11 mouse cellular contexts compared by ENCODE assay signal in genomic region chr1:89089821-89090600, GRCm38 (mm10). TPM values are rescaled to one million over a fixed set of nuclear protein-coding genes. Genes with fewer than 3 reads are reported as not detected.
DNase-seq lines count a peak whose midpoint lies in the region; ATAC-seq and TF ChIP-seq lines count a peak whose summit lies in the region.
"Had no signal": no experiment of that assay in that cellular context is flagged by ENCODE, and none has a peak within 500 bp of the region (broad histone marks: within the 10 kb centered on the region; RNA-seq: fewer than 3 reads in every experiment).

No protein-coding gene starts in this region.

- H3K4me2 ChIP-seq in intestine, embryonic 15.5 days (replicated peaks), result no peak overlapping the region
- H3K4me2 ChIP-seq in intestine, postnatal 0 days (replicated peaks; ENCODE audit: low read depth), result no peak overlapping the region
- H3K4me2 ChIP-seq in heart, postnatal 0 days (ENCODE audit: low read depth, low read length), result no peak overlapping the region; the same call in 1 of the 2 replicates

- no peak overlapping the region for H3K9ac ChIP-seq in intestine, embryonic 15.5 days
- H3K9ac ChIP-seq in intestine, postnatal 0 days (ENCODE audit: low read depth, low read length), result no peak overlapping the region
- no peak overlapping the region for H3K9ac ChIP-seq in heart, postnatal 0 days (replicated peaks; ENCODE audit: low read depth, low read length)

- peak overlapping the region; percentile 9; the same call in 1 of the 2 replicates for H3K27ac ChIP-seq in intestine, embryonic 15.5 days
- H3K27ac ChIP-seq in intestine, postnatal 0 days (ENCODE audit: low read depth, low read length), result no peak overlapping the region
- peak overlapping the region; percentile 67 for H3K27ac ChIP-seq in heart, postnatal 0 days (ENCODE audit: low read depth)
- H3K27ac ChIP-seq in thymus, adult 2 months (ENCODE audit: control insufficient read depth, insufficient read depth, low read length), result peak overlapping the region; percentile 58

- TF ChIP-seq EP300 in heart, postnatal 0 days (IDR thresholded peaks at IDR 0.05; ENCODE audit: low read depth), result no peak

- TF ChIP-seq CTCF in intestine, postnatal 0 days (IDR thresholded peaks at IDR 0.05; ENCODE audit: low read depth), result no peak
- no peak for TF ChIP-seq CTCF in heart, postnatal 0 days (IDR thresholded peaks at IDR 0.05; ENCODE audit: low read depth)
- TF ChIP-seq CTCF in thymus, adult 2 months (IDR thresholded peaks at IDR 0.05; ENCODE audit: borderline replicate concordance, control insufficient read depth, extremely low read depth, insufficient read depth, low read length, poor library complexity), result no peak

- no peaks in the 10 kb centered on the region for H3K27me3 ChIP-seq in intestine, embryonic 15.5 days (replicated peaks)
- no peaks in the 10 kb centered on the region for H3K27me3 ChIP-seq in intestine, postnatal 0 days (replicated peaks; ENCODE audit: control insufficient read depth, insufficient read depth, low read length)
- no peaks in the 10 kb centered on the region for H3K27me3 ChIP-seq in heart, postnatal 0 days (ENCODE audit: control insufficient read depth, insufficient read depth, low read length)
- H3K27me3 ChIP-seq in thymus, adult 2 months (ENCODE audit: control insufficient read depth, insufficient read depth, low read length), result no peaks in the 10 kb centered on the region

- TF ChIP-seq POLR2A in thymus, adult 2 months (IDR thresholded peaks at IDR 0.05; ENCODE audit: control insufficient read depth, extremely low read depth, insufficient read depth, low read length, poor library complexity), result no peak

- no peaks in the 10 kb centered on the region for H3K9me3 ChIP-seq in intestine, embryonic 15.5 days
- no peaks in the 10 kb centered on the region for H3K9me3 ChIP-seq in intestine, postnatal 0 days (ENCODE audit: control insufficient read depth)
- H3K9me3 ChIP-seq in heart, postnatal 0 days (replicated peaks; ENCODE audit: control insufficient read depth, low read length), result no peaks in the 10 kb centered on the region

- no peaks in the 10 kb centered on the region for H3K36me3 ChIP-seq in intestine, embryonic 15.5 days
- no peaks in the 10 kb centered on the region for H3K36me3 ChIP-seq in intestine, postnatal 0 days (ENCODE audit: control insufficient read depth, insufficient read depth)
- no peaks in the 10 kb centered on the region for H3K36me3 ChIP-seq in heart, postnatal 0 days (replicated peaks; ENCODE audit: control insufficient read depth, insufficient read depth, low read length)
- no peaks in the 10 kb centered on the region for H3K36me3 ChIP-seq in thymus, adult 2 months (ENCODE audit: control insufficient read depth, insufficient read depth, low read length)
- H3K36me3 ChIP-seq: G1E had no signal

- 59% methylated on average over 21 of the region's 21 CpGs for WGBS in intestine, embryonic 15.5 days
- WGBS in intestine, postnatal 0 days, result 55% methylated on average over 21 of the region's 21 CpGs
- 43% methylated on average over 21 of the region's 21 CpGs for WGBS in heart, postnatal 0 days
- WGBS in thymus, adult 2 months, result 20% methylated on average over 21 of the region's 21 CpGs

- H3K4me3 ChIP-seq in intestine, embryonic 15.5 days (replicated peaks), result no peak overlapping the region
- H3K4me3 ChIP-seq in intestine, postnatal 0 days (ENCODE audit: low read depth, low read length), result no peak overlapping the region
- no peak overlapping the region for H3K4me3 ChIP-seq in heart, postnatal 0 days (ENCODE audit: low read depth, low read length)
- peak overlapping the region; percentile 21 for H3K4me3 ChIP-seq in thymus, adult 2 months (ENCODE audit: control insufficient read depth, insufficient read depth, low read length)
- H3K4me3 ChIP-seq: erythroblast, embryonic 14.5 days had no signal

- peak; percentile 3 for DNase-seq in adrenal gland, postnatal 14 days
- DNase-seq in adrenal gland, postnatal 10 days, result no peak
- DNase-seq in heart, postnatal 0 days (ENCODE audit: low spot score), result no peak
- peak; percentile 39 for DNase-seq in thymus, adult 2 months
- DNase-seq in B cell, adult 2 months, result no peak
- DNase-seq in kidney, adult 11 months, result no peak
- DNase-seq: kidney, adult 8-10 months had no signal

- peaks cover 64% of the 10 kb centered on the region for H3K4me1 ChIP-seq in intestine, embryonic 15.5 days (replicated peaks)
- H3K4me1 ChIP-seq in intestine, postnatal 0 days (replicated peaks; ENCODE audit: control insufficient read depth, insufficient read depth, low read length), result peaks cover 21% of the 10 kb centered on the region
- peaks cover 66% of the 10 kb centered on the region for H3K4me1 ChIP-seq in heart, postnatal 0 days (ENCODE audit: control insufficient read depth, insufficient read depth)
- H3K4me1 ChIP-seq in thymus, adult 2 months (replicated peaks; ENCODE audit: control insufficient read depth, insufficient read depth, low read length), result peaks cover 50% of the 10 kb centered on the region

- ATAC-seq in intestine, embryonic 15.5 days, result no peak
- ATAC-seq in intestine, postnatal 0 days, result no peak
- ATAC-seq in heart, postnatal 0 days (ENCODE audit: insufficient read depth, low read depth), result no peak

RNA-seq across cellular contexts. Expression of gene Sh3bp4, which starts 19.8 kb away (rescaled TPM):
- total RNA-seq in adrenal gland, postnatal 14 days (2021), result 15.0 and 19.1 TPM in 2 replicates
- total RNA-seq in adrenal gland, postnatal 10 days (2021), result 10 to 100 TPM; 13.4 to 17.6 TPM
- 16.3 and 17.0 TPM in 2 replicates for polyA plus RNA-seq in intestine, embryonic 15.5 days (2015; fragmentation: Nextera tagmentation; extraction: Ambion mirVana)
- polyA plus RNA-seq in intestine, postnatal 0 days (2015; fragmentation: Nextera tagmentation; extraction: Ambion mirVana), result 6.1 and 6.2 TPM in 2 replicates
- 50.6 and 74.8 TPM in 2 replicates for total RNA-seq in heart, postnatal 0 days (2014; rRNA removed; ENCODE audit: low replicate concordance)
- polyA plus RNA-seq in heart, postnatal 0 days (2015; fragmentation: Nextera tagmentation; extraction: Ambion mirVana), result 11.0 and 15.1 TPM in 2 replicates
- 8.8 and 9.1 TPM in 2 replicates for polyA plus RNA-seq in thymus, adult 2 months (2012; rRNA removed)
- total RNA-seq: G1E had no signal
- polyA plus RNA-seq: erythroblast, embryonic 14.5 days; G1E had no signal

Comparison
In these comparisons a context has a peak if more than half of its experiments do, and no peak if none do; other contexts are left out.
1. DNase-seq: peak in adrenal gland, postnatal 14 days (single experiment) and thymus, adult 2 months (single experiment); none in adrenal gland, postnatal 10 days (single experiment), heart, postnatal 0 days (single experiment), B cell, adult 2 months (0 of 2) and kidney, adult 11 months (single experiment).